Comparison of ENCODE assay signal across 1 mouse cellular context in the genomic region with DNA sequence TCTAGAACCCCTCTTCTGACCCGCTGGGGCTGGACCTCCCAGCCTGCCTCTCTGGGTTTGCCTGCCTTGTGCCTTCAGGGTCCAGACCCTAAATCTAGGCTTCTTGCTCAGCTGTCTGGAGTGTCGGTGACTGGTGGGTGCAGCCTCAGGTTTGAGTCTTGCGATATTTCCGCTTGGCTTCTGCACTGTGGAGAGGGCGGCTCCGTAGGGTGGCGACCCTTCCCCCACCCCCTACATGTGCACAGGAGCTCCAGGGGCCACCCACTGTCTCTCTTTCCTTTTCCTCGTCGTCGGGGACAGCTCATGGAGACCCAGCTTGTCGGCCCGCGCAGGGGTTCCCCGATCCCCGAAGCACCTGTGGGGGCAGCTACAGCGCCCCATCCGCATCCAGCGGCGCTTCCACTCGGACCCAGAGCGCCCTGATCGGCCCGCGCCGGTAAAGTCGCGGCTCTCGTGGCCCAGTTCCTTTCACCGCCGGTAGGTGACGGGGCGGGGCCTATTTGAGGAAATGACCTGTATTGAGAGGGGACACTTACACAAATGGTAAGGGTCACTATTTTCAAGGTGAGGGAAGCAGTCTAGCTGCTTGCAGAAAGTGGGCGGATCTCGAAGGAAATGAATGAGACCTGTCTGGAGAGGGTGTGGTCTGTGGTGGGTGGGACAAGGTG.
TF ChIP-seq lines count a peak whose summit lies in the region.

No protein-coding gene starts in this region.

TF ChIP-seq in CH12.LX, 34 proteins besides CTCF, POLR2A, EP300 and RAD21 (continued from another document):
- TF ChIP-seq ZNF384 (IDR thresholded peaks at IDR 0.05; ENCODE audit: low read depth, low read length) (no peak), POLR2AphosphoS2 (IDR thresholded peaks at IDR 0.05; ENCODE audit: low read depth, low read length) (no peak), TCF12 (IDR thresholded peaks at IDR 0.05; ENCODE audit: low read depth, low read length) (peak; percentile 12; the same call in 1 of the 2 replicates), KAT2A (IDR thresholded peaks at IDR 0.05; ENCODE audit: insufficient replicate concordance, low read length) (no peak), UBTF (IDR thresholded peaks at IDR 0.05; ENCODE audit: low read depth, low read length) (peak; percentile 33; the same call in 1 of the 2 replicates), MAX (IDR thresholded peaks at IDR 0.05; ENCODE audit: low read length) (peak; percentile 68), CHD1 (IDR thresholded peaks at IDR 0.05; ENCODE audit: low read depth, low read length) (no peak), IRF4 (IDR thresholded peaks at IDR 0.05; ENCODE audit: low read depth, low read length) (no peak), RCOR1 (conservative IDR thresholded peaks at IDR 0.05; ENCODE audit: low read depth, low read length) (no peak), JUN (IDR thresholded peaks at IDR 0.05; ENCODE audit: insufficient read depth, low read depth, low read length) (no peak), TBP (conservative IDR thresholded peaks at IDR 0.05; ENCODE audit: low read depth, low read length) (0 out of 2 replicates have a peak, but pooled peaks have one; percentile 23), ZMIZ1 (IDR thresholded peaks at IDR 0.05; ENCODE audit: low read depth, low read length) (no peak), E2F4 (IDR thresholded peaks at IDR 0.05; ENCODE audit: insufficient replicate concordance, low read depth, low read length) (no peak), CHD2 (IDR thresholded peaks at IDR 0.05; ENCODE audit: low read length) (peak; percentile 86), PAX5 (IDR thresholded peaks at IDR 0.05; ENCODE audit: low read length) (no peak), NELFE (IDR thresholded peaks at IDR 0.05; ENCODE audit: low read depth, low read length) (peak; percentile 58), MYC (IDR thresholded peaks at IDR 0.05; ENCODE audit: low read depth, low read length) (no peak), USF1 (IDR thresholded peaks at IDR 0.05; ENCODE audit: low read depth, low read length) (no peak), BHLHE40 (IDR thresholded peaks at IDR 0.05; ENCODE audit: low read depth, low read length) (peak; percentile 11; the same call in 1 of the 2 replicates), HCFC1 (IDR thresholded peaks at IDR 0.05; ENCODE audit: low read depth, low read length) (peak; percentile 42; the same call in 1 of the 2 replicates), GABPA (IDR thresholded peaks at IDR 0.05; ENCODE audit: insufficient replicate concordance, low read depth, low read length) (no peak), ZC3H11A (IDR thresholded peaks at IDR 0.05; ENCODE audit: low read depth, low read length) (no peak), JUND (conservative IDR thresholded peaks at IDR 0.05; ENCODE audit: low read depth, low read length) (no peak), SIN3A (IDR thresholded peaks at IDR 0.05; ENCODE audit: low read length) (0 out of 2 replicates have a peak, but pooled peaks have one; percentile 55), ETS1 (conservative IDR thresholded peaks at IDR 0.05; ENCODE audit: low read depth, low read length) (no peak), MXI1 (IDR thresholded peaks at IDR 0.05; ENCODE audit: low read depth, low read length) (peak; percentile 75), MEF2A (IDR thresholded peaks at IDR 0.05; ENCODE audit: borderline replicate concordance, low read depth, low read length) (0 out of 2 replicates have a peak, but pooled peaks have one; percentile 44), MAFK (IDR thresholded peaks at IDR 0.05; ENCODE audit: insufficient replicate concordance, low read length) (no peak)
